In the genomic region with DNA sequence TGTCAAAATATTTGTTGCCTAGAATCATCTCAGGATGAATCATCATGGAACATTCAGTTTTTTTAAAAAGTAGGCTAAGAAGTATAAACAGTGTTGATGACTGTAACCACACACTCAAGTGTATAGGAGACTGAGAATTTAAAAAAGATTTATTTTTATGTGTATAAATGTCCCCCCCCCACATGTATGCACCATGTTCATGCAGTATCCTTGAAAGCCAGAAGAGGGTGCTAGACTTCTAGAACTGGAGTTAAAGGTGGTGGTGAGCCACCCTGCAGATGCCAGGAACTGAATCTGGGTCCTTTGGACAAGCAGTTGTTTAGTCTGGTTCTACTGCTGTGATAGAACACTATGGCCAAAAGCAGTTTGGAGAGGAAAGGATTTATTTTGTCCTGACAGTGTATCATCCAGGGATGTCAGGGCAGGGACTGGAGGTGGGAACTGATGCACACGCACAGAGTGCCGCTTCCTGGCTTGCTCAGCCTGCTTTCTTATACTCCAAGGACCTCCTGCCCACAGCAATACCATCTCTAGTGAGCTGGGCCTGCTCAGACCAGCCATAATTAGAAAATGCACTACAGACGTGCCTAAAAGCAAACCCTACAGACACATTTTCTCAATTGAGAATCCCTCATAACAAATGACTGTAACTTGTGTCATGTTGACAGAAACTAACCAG, we compare ENCODE assay signal across 10 mouse cellular contexts.
A peak's percentile ranks its signal among the peaks of the same experiment; 100 is the strongest.
DNase-seq lines count a peak whose midpoint lies in the region.
"Had no signal": no experiment of that assay in that cellular context is flagged by ENCODE, and none has a peak within 500 bp of the region (broad histone marks: within the 10 kb centered on the region; RNA-seq: fewer than 3 reads in every experiment).

No protein-coding gene starts in this region.

- DNase-seq in embryo, embryonic 10.5 days (ENCODE audit: low spot score) = peak; percentile 7
- no peak for DNase-seq in embryo, embryonic 9.5 days (ENCODE audit: extremely low spot score)
- peak; percentile 28 for DNase-seq in lung, postnatal 10 days
- no peak for DNase-seq in lung, postnatal 14 days
- peak; percentile 59 for DNase-seq in NIH3T3 (ENCODE audit: low read depth)
- peak; percentile 53 for DNase-seq in naive thymus-derived CD4-positive, alpha-beta T cell, adult 2 months (ENCODE audit: low read depth)
- no peak for DNase-seq in ovary, postnatal 14 days (ENCODE audit: low spot score)
- DNase-seq in cerebellum, adult 8-10 months = no peak
- DNase-seq: kidney, adult 11 months; lung, adult 2 months had no signal

Comparison
In these comparisons a context has a peak if more than half of its experiments do, and no peak if none do; other contexts are left out.
1. DNase-seq: peak in embryo, embryonic 10.5 days (single experiment), lung, postnatal 10 days (single experiment), NIH3T3 (single experiment) and naive thymus-derived CD4-positive, alpha-beta T cell, adult 2 months (single experiment); none in embryo, embryonic 9.5 days (single experiment), lung, postnatal 14 days (single experiment), ovary, postnatal 14 days (single experiment) and cerebellum, adult 8-10 months (single experiment).